Mouse (Mus musculus): ENCODE measurements around the gene Espn. TPM values are rescaled to one million over a fixed set of nuclear protein-coding genes. Genes with fewer than 3 reads are reported as not detected.

Gene Espn
- total and polyA plus RNA-seq, 3 experiments, result 5.0 to 19.6 TPM; not detected in 1

- no peak overlapping the region for H3K4me3 ChIP-seq (ENCODE audit: control insufficient read depth in 1 of 2, insufficient read depth in 1 of 2, low read depth in 2 of 2, low read length in 2 of 2)
- DNase-seq (ENCODE audit: low read depth, low spot score), result no peak
- no peaks in the 10 kb centered on the region for H3K9me3 ChIP-seq (replicated peaks; ENCODE audit: insufficient read depth, low read length)
- H3K27ac ChIP-seq (ENCODE audit: control insufficient read depth, low read depth, low read length), result no peak overlapping the region
- TF ChIP-seq MYC (IDR thresholded peaks at IDR 0.05; ENCODE audit: low read depth, low read length) (0 out of 2 replicates have a peak, but pooled peaks have one; percentile 30), MAFK (IDR thresholded peaks at IDR 0.05; ENCODE audit: borderline replicate concordance, low read depth, low read length) (no peak), HCFC1 (IDR thresholded peaks at IDR 0.05; ENCODE audit: low read depth, low read length) (no peak), ETS1 (IDR thresholded peaks at IDR 0.05; ENCODE audit: low read depth, low read length) (no peak), NRF1 (IDR thresholded peaks at IDR 0.05; ENCODE audit: insufficient read depth, low read depth, low read length, poor library complexity, severe bottlenecking) (no peak), E2F4 (IDR thresholded peaks at IDR 0.05; ENCODE audit: borderline replicate concordance, low read depth, low read length) (no peak), POLR2AphosphoS2 (IDR thresholded peaks at IDR 0.05; ENCODE audit: low read length) (no peak), ZNF384 (IDR thresholded peaks at IDR 0.05; ENCODE audit: low read depth, low read length) (no peak), POLR2A (IDR thresholded peaks at IDR 0.05; ENCODE audit: control insufficient read depth in 1 of 2, insufficient read depth in 1 of 2, low read depth in 1 of 2, low read length in 2 of 2, poor library complexity in 1 of 2) (no peak), CTCF (IDR thresholded peaks at IDR 0.05 in 2 of 3, conservative IDR thresholded peaks at IDR 0.05 in 1 of 3; ENCODE audit: control insufficient read depth in 1 of 3, insufficient read depth in 1 of 3, low read depth in 2 of 3, low read length in 3 of 3, poor library complexity in 1 of 3, severe bottlenecking in 1 of 3) (peak in 1 of 3 experiments; percentile 33; a peak in 2 of 6 replicates), POLR2AphosphoS5 (IDR thresholded peaks at IDR 0.05; ENCODE audit: borderline replicate concordance, low read depth, low read length) (no peak), NELFE (IDR thresholded peaks at IDR 0.05; ENCODE audit: low read depth, low read length) (no peak), UBTF (IDR thresholded peaks at IDR 0.05; ENCODE audit: borderline replicate concordance, insufficient read depth, low read depth, low read length) (no peak), USF2 (IDR thresholded peaks at IDR 0.05; ENCODE audit: borderline replicate concordance in 1 of 2, insufficient read depth in 1 of 2, low read depth in 1 of 2, low read length in 2 of 2) (no peak), MEF2A (IDR thresholded peaks at IDR 0.05; ENCODE audit: extremely low read depth, insufficient replicate concordance, low read depth, low read length, poor library complexity, severe bottlenecking) (no peak), ZMIZ1 (IDR thresholded peaks at IDR 0.05; ENCODE audit: low read depth, low read length) (no peak), SMC3 (IDR thresholded peaks at IDR 0.05; ENCODE audit: low read depth, low read length) (peak; percentile 34), USF1 (IDR thresholded peaks at IDR 0.05; ENCODE audit: low read depth, low read length) (no peak), EP300 (IDR thresholded peaks at IDR 0.05; ENCODE audit: low read depth in 1 of 2, low read length in 2 of 2) (no peak), CHD1 (IDR thresholded peaks at IDR 0.05; ENCODE audit: low read depth, low read length) (no peak)
- no peaks in the 10 kb centered on the region for H3K27me3 ChIP-seq (ENCODE audit: control insufficient read depth in 1 of 2, insufficient read depth in 2 of 2, low read length in 2 of 2)
- no peak overlapping the region for H3K9ac ChIP-seq (ENCODE audit: control insufficient read depth, low read depth, low read length, poor library complexity, severe bottlenecking)
- no peaks in the 10 kb centered on the region for H3K36me3 ChIP-seq (ENCODE audit: control insufficient read depth in 1 of 2, insufficient read depth in 2 of 2, low read length in 2 of 2)
- H3K79me2 ChIP-seq (ENCODE audit: control insufficient read depth, insufficient read depth, low read length, poor library complexity), result no peaks in the 10 kb centered on the region
- no peaks in the 10 kb centered on the region for H3K4me1 ChIP-seq (ENCODE audit: control insufficient read depth in 1 of 2, insufficient read depth in 2 of 2, low read length in 2 of 2)
These were observed 72.9 kb downstream of the Espn start for GRCm38 (mm10) chr4:152079261-152079660.

- H3K36me3 ChIP-seq (ENCODE audit: control insufficient read depth in 1 of 2, insufficient read depth in 2 of 2, low read length in 2 of 2), result no peaks in the 10 kb centered on the region
- no peaks in the 10 kb centered on the region for H3K79me2 ChIP-seq (ENCODE audit: control insufficient read depth, insufficient read depth, low read length, poor library complexity)
- H3K9me3 ChIP-seq (replicated peaks; ENCODE audit: insufficient read depth, low read length), result no peaks in the 10 kb centered on the region
- no peaks in the 10 kb centered on the region for H3K4me1 ChIP-seq (ENCODE audit: control insufficient read depth in 1 of 2, insufficient read depth in 2 of 2, low read length in 2 of 2)
- H3K27me3 ChIP-seq (ENCODE audit: control insufficient read depth in 1 of 2, insufficient read depth in 2 of 2, low read length in 2 of 2), result no peaks in the 10 kb centered on the region
- H3K27ac ChIP-seq (ENCODE audit: control insufficient read depth, low read depth, low read length), result no peak overlapping the region
- H3K9ac ChIP-seq (ENCODE audit: control insufficient read depth, low read depth, low read length, poor library complexity, severe bottlenecking), result no peak overlapping the region
- no peak for DNase-seq (ENCODE audit: low read depth, low spot score)
- no peak overlapping the region for H3K4me3 ChIP-seq (ENCODE audit: control insufficient read depth in 1 of 2, insufficient read depth in 1 of 2, low read depth in 2 of 2, low read length in 2 of 2)
- no peak for TF ChIP-seq RCOR1 (IDR thresholded peaks at IDR 0.05; ENCODE audit: low read depth, low read length)
- TF ChIP-seq TBP (IDR thresholded peaks at IDR 0.05; ENCODE audit: low read depth, low read length), result no peak
- TF ChIP-seq NRF1 (IDR thresholded peaks at IDR 0.05; ENCODE audit: insufficient read depth, low read depth, low read length, poor library complexity, severe bottlenecking), result no peak
These were observed 74.1 kb downstream of the Espn start for GRCm38 (mm10) chr4:152078105-152078530.

Measured in MEL (cell line).